Mouse (Mus musculus): ENCODE data around the gene Ift80. TPM values are rescaled to one million over a fixed set of nuclear protein-coding genes. Genes with fewer than 3 reads are reported as not detected.
"Not testable (repeated sequence)": the region's sequence is repeated elsewhere in the genome, so short reads cannot be mapped to it uniquely, and the experiment has no call there.

Ift80 gene
- polyA plus RNA-seq, 1 experiment from 2014 or later: 20.4 TPM

DNA sequence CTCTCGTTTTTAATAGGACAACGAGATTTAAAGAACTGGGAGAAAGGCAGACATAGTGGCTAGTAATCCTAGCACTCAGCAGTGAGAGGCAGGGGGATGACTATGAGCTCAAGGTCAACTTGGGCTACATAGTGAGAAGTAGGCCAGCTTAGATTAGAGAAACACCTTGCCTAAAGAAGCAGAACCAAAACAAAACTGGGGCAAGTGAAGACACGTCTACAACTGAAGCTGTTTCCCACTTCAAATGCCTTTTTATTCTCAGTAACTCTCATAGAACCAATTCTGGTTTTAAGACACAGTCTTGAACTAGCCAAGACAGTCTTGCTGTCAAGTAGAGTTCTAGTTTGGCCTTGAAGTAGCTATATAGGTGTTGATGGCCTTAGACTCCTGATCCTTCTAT, 67.7 kb downstream of the Ift80 start:
- DNase-seq (ENCODE audit: low spot score): no peak

DNA sequence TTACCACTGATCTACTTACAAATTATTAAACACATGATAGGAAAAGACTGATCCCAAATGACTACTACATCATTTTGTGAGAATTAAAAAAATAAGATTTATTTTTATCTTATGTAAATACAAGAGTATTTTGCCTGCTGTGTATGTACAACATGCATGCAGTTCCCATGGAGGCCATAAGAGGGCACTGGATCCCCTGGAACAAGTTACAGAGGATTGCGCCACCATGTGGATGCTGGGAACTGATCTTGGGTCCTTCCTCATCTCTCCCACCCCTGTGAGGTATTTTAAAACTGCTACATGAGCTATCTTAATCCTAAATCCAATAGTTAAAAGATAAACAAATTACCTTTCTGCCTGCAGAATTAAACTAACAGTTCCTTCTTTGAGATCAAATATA, 68.9 kb downstream of the Ift80 start:
- DNase-seq (ENCODE audit: low spot score): peak; percentile 49

DNA sequence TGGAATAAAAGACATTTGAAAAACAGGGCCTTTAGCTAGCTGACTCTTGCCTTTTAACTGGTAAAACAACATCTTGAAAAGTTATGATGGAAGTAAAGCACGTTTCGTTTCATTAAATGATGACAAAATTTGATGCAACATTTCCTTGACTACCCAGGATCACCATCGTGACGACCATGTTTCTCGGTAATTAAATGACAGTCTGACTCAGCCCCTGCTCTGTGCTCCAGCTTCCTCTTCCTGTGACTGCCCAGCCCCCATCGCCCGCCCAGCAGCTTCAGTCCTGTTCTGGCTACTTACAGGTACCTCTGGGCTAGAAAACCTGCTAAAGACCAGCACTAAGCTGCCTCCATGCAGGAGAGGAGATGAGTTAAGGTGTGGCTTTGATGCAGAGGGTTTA, 70.1 kb downstream of the Ift80 start:
- no peak for DNase-seq (ENCODE audit: low spot score)

- DNase-seq (ENCODE audit: low spot score): no peak
Measured at GRCm38 (mm10) chr3:68928619-68929018, 75.8 kb downstream of the Ift80 start.

GRCm38 (mm10) chr3:68907509-68907908, 96.9 kb downstream of the Ift80 start:
- DNase-seq (ENCODE audit: low spot score): no peak

DNA sequence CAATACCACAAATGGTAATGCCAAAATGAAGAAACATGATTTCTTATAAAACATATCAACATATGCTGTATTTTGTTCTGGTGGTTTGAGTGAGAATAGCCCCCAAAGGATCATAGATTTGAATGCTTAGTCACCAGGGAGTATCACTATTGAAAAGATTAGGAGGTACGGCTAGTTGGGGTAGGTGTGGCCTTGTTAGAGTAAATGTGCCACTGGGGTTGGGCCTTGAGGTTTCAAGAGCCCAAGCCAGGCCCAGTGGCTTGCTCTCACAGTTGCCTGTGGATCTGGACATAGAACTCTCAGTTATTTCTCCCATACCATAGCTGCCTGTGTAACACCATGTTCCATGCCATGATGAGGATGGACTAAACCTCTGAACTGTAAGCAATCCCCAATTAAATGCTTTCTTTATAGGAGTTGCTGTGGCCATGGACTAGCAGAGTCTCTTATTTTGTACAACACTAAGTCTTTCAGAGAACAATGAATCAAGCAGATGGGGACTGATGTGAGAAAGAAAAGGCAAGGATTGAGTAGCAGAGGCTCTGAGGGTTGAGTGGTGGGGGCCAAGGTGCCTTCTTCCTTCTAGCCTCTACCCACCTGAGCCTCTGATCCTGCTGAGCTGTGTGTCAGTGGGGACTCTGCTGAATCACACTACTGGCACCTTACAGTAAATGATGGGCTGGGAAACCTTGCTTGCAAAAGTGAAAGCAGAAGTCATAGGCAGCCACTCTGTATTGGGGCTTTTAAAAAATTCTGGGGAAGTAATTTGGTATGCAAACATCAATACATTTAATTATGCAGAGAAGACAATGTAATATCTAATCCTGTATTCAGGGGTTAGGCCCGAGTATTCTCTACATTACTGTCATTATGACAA, 99.2 kb downstream of the Ift80 start:
- no peak for DNase-seq (ENCODE audit: low spot score)

DNA sequence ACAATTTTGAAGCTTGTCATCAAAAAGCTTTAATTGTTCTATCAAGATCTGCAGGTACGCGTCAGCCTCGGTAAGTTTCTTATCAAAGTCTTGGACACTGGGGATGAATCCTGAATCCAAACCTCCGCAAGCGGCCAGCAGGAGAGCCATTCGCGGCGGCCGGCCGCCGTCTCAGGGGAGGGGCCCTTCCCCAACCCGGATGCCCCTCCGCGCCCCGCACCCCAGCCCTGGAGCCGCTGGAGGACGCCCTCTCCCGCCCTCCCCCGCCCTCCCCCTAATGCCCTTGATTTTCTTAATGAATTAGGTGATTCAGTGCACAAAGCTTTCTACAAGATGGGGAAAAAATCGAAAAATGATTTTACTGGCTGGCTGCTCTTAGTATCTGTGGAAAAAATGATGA, 101.7 kb downstream of the Ift80 start:
- not testable (repeated sequence) for DNase-seq (ENCODE audit: low spot score)

DNA sequence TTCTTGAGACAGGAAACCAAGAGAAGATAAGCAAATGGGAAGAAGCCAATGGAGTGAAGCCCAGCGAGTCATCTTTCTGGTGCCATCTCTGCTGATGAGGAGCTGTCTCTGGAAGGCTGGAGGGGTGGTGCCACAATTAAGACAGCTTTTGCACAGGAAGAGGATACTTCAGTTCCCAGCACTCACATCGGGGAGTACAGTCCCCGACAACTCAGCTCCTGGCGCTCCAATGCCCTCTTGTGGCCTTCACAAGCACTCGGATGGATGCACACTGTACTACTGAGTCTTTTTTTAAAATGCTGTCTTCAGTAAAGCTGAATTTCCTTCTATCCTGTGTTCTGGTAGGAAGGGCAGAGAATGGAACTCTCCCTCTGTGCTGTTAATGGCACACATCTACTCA, 107.2 kb downstream of the Ift80 start:
- DNase-seq (ENCODE audit: low spot score): no peak

DNA sequence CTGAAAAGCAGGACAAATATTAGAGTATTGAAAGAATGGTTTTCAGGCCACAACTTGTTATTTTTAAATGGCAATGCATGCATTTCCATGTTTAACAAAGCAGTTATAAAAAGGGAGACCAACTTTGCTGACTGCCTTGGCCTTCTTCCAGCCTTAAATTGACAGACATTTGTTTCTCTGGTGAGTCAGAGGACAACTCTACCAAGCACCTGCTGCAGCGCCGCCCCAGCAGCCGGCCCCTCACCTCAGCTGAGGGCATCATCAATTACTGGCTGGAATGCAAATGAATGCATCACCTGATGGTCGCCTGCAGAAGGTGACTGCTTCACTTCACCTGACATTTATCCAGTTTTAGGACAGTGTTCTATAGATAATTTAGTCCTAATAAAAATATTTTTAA, 108.9 kb downstream of the Ift80 start:
- no peak for DNase-seq (ENCODE audit: low spot score)

DNA sequence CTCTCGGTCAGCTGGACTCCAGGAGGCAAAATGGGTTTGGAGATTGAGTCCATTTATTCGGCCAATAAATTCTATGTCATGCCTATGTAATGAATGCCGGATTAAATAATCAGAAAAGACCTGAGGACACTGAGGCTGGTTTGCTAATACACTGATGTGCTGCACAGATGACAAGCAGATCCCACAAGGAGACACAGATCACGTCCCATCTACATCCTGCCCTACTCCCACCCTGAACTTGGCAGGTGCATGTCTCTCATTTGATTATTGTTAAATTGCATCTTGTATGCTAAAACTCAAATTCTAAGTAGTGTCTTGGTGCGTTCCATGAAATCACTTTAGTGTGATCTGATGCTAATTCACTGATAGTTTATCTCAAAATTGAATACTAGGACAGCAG, 117.5 kb downstream of the Ift80 start:
- DNase-seq (ENCODE audit: low spot score): no peak

DNA sequence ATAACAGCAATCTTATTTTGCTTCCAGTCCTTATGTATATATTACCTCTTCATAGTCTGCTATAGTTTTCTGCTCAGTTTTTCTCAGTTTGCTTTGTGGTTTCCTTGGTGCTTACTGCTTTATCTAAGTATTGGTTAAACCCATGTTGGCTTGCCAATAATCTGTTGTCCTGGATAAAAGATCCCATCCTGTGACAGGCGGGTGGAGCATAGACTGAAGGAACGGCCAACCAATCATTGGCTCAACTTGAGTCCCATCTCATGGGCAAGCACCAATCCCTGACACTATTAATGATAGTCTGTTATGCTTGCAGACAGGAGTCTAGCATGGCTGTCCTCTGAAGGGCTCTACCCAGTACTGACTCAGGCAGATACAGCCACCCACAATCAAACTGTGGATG, 130.3 kb downstream of the Ift80 start:
- DNase-seq (ENCODE audit: low spot score): no peak

DNA sequence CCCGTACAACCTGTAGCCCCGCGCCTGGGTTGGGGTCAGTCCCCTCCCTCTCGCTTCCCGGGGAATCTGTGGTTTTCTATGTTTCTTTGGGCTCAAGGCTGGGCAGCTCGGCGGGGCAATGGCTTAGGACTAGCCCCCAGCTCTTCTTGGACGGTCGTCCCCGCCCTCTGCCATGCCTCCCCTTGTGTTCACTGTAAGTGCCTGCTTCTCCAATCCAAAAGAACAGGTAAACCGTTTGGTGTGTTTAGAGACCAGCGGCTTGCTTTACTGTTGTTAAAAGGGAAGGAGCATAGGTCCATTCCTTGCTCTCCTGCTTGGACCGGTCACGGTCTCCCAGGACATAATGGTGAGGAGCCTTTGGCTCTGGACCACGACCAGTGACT, 133.8 kb downstream of the Ift80 start:
- no peak for DNase-seq (ENCODE audit: low spot score)

DNA sequence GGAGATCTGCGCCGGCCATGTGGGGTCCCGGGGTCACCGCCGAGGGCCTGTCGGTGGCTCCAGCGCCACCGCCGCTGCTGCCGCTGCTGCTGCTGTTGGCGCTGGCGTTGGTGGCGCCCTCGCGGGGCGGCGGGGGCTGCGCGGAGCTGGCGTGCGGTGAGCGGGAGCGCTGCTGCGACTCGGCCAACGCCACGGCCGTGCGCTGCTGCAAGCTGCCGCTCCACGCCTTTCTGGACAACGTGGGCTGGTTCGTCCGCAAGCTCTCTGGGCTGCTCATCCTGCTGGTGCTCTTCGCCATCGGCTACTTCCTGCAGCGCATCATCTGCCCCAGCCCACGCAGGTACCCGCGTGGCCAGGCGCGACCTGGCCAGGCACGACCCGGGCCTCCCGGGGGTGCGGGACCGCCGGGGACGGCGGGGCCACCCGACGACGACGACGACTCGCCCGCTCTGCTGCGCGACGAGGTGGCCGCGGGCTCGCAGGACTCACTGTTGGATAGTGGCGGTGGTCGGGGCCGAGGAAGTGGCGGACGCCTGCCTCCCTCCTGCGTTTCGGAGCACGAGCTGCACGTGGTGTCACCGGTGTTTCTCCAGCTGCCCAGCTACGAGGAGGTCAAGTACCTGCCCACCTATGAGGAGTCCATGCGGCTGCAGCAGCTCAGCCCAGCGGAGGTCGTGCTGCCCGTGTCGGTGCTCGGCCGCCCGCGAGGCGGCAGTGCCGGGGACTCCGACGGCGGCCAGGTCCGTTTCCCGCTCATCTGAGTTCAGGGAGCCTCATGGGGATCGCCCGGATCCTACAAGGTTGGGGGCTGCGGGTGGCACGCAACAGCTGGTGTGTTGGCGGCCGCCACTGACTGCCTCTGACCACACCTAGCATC, 134.4 kb downstream of the Ift80 start:
- peak; percentile 42 for DNase-seq (ENCODE audit: low spot score)

DNA sequence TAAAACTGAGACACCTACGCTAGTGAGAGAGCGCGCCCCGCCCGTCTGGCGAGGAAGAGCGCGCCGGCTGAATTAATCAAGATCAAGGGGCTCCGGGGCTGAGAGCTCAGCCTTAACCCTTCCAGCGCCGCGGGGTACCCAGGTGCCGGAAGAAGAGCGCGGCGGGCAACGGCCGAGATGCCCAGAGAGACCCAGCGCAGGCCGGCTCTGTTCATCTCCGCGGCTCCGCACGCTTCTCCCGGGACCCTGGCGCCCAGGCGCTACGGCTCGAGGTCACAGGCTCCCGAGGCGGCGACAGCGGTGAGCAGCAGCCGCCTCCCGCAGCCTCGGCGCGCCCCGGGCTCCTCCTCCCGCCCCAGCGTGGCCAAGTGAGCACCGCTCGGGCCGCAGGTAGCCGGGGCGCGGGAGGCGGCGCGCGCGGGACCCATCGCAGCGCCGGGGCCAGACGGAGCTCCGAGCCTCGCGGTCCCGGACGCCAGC, 135.1 kb downstream of the Ift80 start, which contains the start of gene 1110032F04Rik:
Gene 1110032F04Rik (plus strand): TSS at position 376 of the 480 bp plus-strand sequence.
- peak; percentile 25 for DNase-seq (ENCODE audit: low spot score)

GRCm38 (mm10) chr3:68852414-68852813, 152.0 kb downstream of the Ift80 start:
- DNase-seq (ENCODE audit: low spot score): no peak

DNA sequence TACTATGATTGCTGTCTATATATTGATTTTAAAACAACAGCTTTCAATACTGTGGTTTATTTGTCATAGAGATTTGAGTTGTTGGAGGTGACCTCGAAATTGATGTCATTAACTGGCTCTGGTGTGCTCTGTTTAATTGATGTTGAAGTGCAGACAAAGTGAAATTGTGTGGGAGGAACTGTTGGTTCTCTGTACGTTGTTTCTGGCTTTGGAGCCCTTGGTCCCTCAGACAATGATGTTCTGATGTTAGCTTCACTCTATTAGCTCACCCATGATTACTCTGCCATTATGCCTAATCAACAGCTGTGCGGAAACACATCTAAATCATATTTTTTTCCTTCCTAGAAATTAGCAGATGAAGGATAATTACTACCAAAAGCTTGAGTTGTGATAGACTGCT, 156.0 kb downstream of the Ift80 start:
- DNase-seq (ENCODE audit: low spot score): no peak

DNA sequence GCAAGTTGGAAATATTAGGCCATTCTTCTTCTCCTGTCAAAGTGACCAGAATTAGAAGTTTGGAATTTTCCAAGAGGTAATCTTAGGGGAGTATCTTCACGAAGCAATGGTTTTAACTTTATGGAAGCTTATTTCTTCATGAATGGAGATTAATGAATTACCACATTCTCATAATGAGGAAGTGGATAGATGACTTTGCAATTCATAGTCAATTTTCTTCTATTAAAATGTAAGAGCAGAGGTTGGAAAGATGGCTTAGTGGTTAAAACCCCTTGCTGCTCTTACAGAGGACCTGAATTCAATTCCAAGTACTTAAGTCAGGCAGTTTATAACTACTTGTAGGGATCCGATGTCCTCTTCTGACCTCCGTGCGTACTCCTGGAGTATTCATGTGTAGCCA, 160.3 kb downstream of the Ift80 start:
- DNase-seq (ENCODE audit: low spot score): no peak

MicroRNAs within 50 kb of the gene (microRNA counts, 519-probe panel; counts per million panel counts)
- microRNA mmu-miR-15b: 9,139 counts per million, percentile 99 among the panel's probes with 10 or more counts

Small RNA genes lying within 50 kb of the gene (microRNA-seq; reads per million reads assigned to microRNA genes)
- gene Mir15b (ENCODE audit: borderline number of aligned reads) (20,822 reads per million, percentile 97 among the genes with 10 or more reads in this experiment), gene Mir16-2 (ENCODE audit: borderline number of aligned reads) (3,548 reads per million, percentile 83 among the genes with 10 or more reads in this experiment)

Other genes starting within 250 kb of the Ift80 start
- gene 1110032F04Rik, start 135.0 kb downstream of the Ift80 start, polyA plus RNA-seq (2015; fragmentation: Nextera tagmentation; extraction: Ambion mirVana): 0.94 and 1.0 TPM in 2 replicates
- gene Smc4, start 168 bp upstream of the Ift80 start, polyA plus RNA-seq (2015; fragmentation: Nextera tagmentation; extraction: Ambion mirVana): 332 and 397 TPM in 2 replicates
- gene Trim59, start 40.2 kb upstream of the Ift80 start, polyA plus RNA-seq (2015; fragmentation: Nextera tagmentation; extraction: Ambion mirVana): 110 and 125 TPM in 2 replicates
- 40.2 and 44.5 TPM in 2 replicates for gene Kpna4, start 122.5 kb upstream of the Ift80 start, polyA plus RNA-seq (2015; fragmentation: Nextera tagmentation; extraction: Ambion mirVana)
- gene Arl14, start 217.8 kb upstream of the Ift80 start, polyA plus RNA-seq (2015; fragmentation: Nextera tagmentation; extraction: Ambion mirVana): 0.12 TPM in 1 of 2 replicates, not detected in the other

Measured in thymus, postnatal 0 days (tissue).